21 mouse cellular contexts compared by ENCODE assay signal in genomic region chr16:11457136-11457535, GRCm38 (mm10).
DNase-seq lines count a peak whose midpoint lies in the region; ATAC-seq and TF ChIP-seq lines count a peak whose summit lies in the region.
"Had no signal": no experiment of that assay in that cellular context is flagged by ENCODE, and none has a peak within 500 bp of the region (broad histone marks: within the 10 kb centered on the region; RNA-seq: fewer than 3 reads in every experiment).

No protein-coding gene starts in this region.

- no peaks in the 10 kb centered on the region for H3K27me3 ChIP-seq in liver, adult 2 months (ENCODE audit: control insufficient read depth, insufficient read depth, low read length)
- H3K27me3 ChIP-seq in limb, embryonic 14.5 days (ENCODE audit: control insufficient read depth, insufficient read depth, low read length): no peaks in the 10 kb centered on the region
- no peaks in the 10 kb centered on the region for H3K27me3 ChIP-seq in intestine, embryonic 15.5 days (replicated peaks)
- no peaks in the 10 kb centered on the region for H3K27me3 ChIP-seq in kidney, embryonic 16.5 days (ENCODE audit: insufficient read depth, low read length)
- H3K27me3 ChIP-seq: embryonic facial prominence, embryonic 13.5 days; hindbrain, embryonic 13.5 days; limb, embryonic 15.5 days; stomach, embryonic 15.5 days had no signal

- no peak for TF ChIP-seq CTCF in liver, adult 2 months (IDR thresholded peaks at IDR 0.05; ENCODE audit: low read depth, low read length)

- WGBS in liver, adult 2 months: 84% methylated on average over 5 of the region's 5 CpGs
- WGBS in limb, embryonic 14.5 days: 52% methylated on average over 5 of the region's 5 CpGs
- WGBS in intestine, embryonic 15.5 days: 85% methylated on average over 5 of the region's 5 CpGs
- 93% methylated on average over 5 of the region's 5 CpGs for WGBS in kidney, embryonic 16.5 days

- peaks cover 3% of the 10 kb centered on the region; the same call in 1 of the 2 replicates for H3K4me1 ChIP-seq in liver, adult 2 months (ENCODE audit: control insufficient read depth, insufficient read depth, low read length)
- peaks cover 32% of the 10 kb centered on the region for H3K4me1 ChIP-seq in limb, embryonic 14.5 days (ENCODE audit: control insufficient read depth, insufficient read depth, low read length)
- H3K4me1 ChIP-seq in intestine, embryonic 15.5 days (replicated peaks): no peaks in the 10 kb centered on the region; the same call in 1 of the 2 replicates
- H3K4me1 ChIP-seq in kidney, embryonic 16.5 days (ENCODE audit: insufficient read depth, low read length): 0 out of 2 replicates have a peak, but pooled peaks cover 5% of the 10 kb centered on the region
- H3K4me1 ChIP-seq: stomach, embryonic 15.5 days had no signal

- H3K9ac ChIP-seq in liver, adult 2 months (ENCODE audit: low read depth, low read length): no peak overlapping the region
- H3K9ac ChIP-seq in limb, embryonic 14.5 days (ENCODE audit: low read depth, low read length, severe bottlenecking): no peak overlapping the region
- no peak overlapping the region for H3K9ac ChIP-seq in intestine, embryonic 15.5 days
- no peak overlapping the region for H3K9ac ChIP-seq in kidney, embryonic 16.5 days (replicated peaks; ENCODE audit: low read length)
- H3K9ac ChIP-seq: embryonic facial prominence, embryonic 13.5 days; hindbrain, embryonic 13.5 days; limb, embryonic 15.5 days; stomach, embryonic 15.5 days had no signal

- no peaks in the 10 kb centered on the region for H3K79me2 ChIP-seq in liver, adult 2 months (ENCODE audit: control insufficient read depth, insufficient read depth, low read length)

- peaks cover 29% of the 10 kb centered on the region for H3K36me3 ChIP-seq in liver, adult 2 months (ENCODE audit: control insufficient read depth, insufficient read depth, low read length)
- H3K36me3 ChIP-seq in limb, embryonic 14.5 days (ENCODE audit: control insufficient read depth, insufficient read depth, low read length): peaks cover 23% of the 10 kb centered on the region
- H3K36me3 ChIP-seq in intestine, embryonic 15.5 days: 0 out of 2 replicates have a peak, but pooled peaks cover 7% of the 10 kb centered on the region
- peaks cover 22% of the 10 kb centered on the region for H3K36me3 ChIP-seq in kidney, embryonic 16.5 days (ENCODE audit: insufficient read depth, low read length)

- no peak overlapping the region for H3K4me2 ChIP-seq in limb, embryonic 14.5 days (replicated peaks; ENCODE audit: low read depth, low read length, severe bottlenecking)
- H3K4me2 ChIP-seq in intestine, embryonic 15.5 days (replicated peaks): no peak overlapping the region
- H3K4me2 ChIP-seq in kidney, embryonic 16.5 days (replicated peaks; ENCODE audit: low read depth, low read length): no peak overlapping the region
- H3K4me2 ChIP-seq: embryonic facial prominence, embryonic 13.5 days; heart, embryonic 11.5 days; hindbrain, embryonic 13.5 days; limb, embryonic 15.5 days; stomach, embryonic 15.5 days had no signal

- DNase-seq in liver, adult 2 months (ENCODE audit: extremely low read depth, low read depth, low spot score): no peak
- DNase-seq in liver: no peak
- DNase-seq in thymus, postnatal 4 days: peak; percentile 15
- DNase-seq in thymus, postnatal 25 days: no peak
- no peak for DNase-seq in limb, embryonic 14.5 days (ENCODE audit: low spot score)
- DNase-seq in cerebellum, adult 11-12 months: no peak
- DNase-seq: adrenal gland, adult 2 months; cerebellum, adult 11 months; cerebellum, postnatal 14 days; heart, postnatal 14 days; spleen, adult 18-20 months; thymus, postnatal 36 days had no signal

- no peak for TF ChIP-seq POLR2A in liver, adult 2 months (IDR thresholded peaks at IDR 0.05; ENCODE audit: extremely low read depth, insufficient read depth, low read length)
- TF ChIP-seq POLR2A in limb, embryonic 14.5 days (IDR thresholded peaks at IDR 0.05; ENCODE audit: borderline replicate concordance, extremely low read depth, insufficient read depth, insufficient read length): no peak

- H3K4me3 ChIP-seq in liver, adult 2 months (ENCODE audit: insufficient read depth, low read depth, low read length): no peak overlapping the region
- H3K4me3 ChIP-seq in limb, embryonic 14.5 days (replicated peaks; ENCODE audit: low read length): no peak overlapping the region
- no peak overlapping the region for H3K4me3 ChIP-seq in intestine, embryonic 15.5 days (replicated peaks)
- H3K4me3 ChIP-seq in kidney, embryonic 16.5 days (ENCODE audit: low read length): no peak overlapping the region
- H3K4me3 ChIP-seq: embryonic facial prominence, embryonic 13.5 days; hindbrain, embryonic 13.5 days; limb, embryonic 15.5 days; myocyte; stomach, embryonic 15.5 days had no signal

- H3K9me3 ChIP-seq in limb, embryonic 14.5 days (ENCODE audit: control insufficient read depth, low read length): no peaks in the 10 kb centered on the region
- no peaks in the 10 kb centered on the region for H3K9me3 ChIP-seq in intestine, embryonic 15.5 days
- H3K9me3 ChIP-seq in kidney, embryonic 16.5 days (ENCODE audit: low read length): no peaks in the 10 kb centered on the region
- H3K9me3 ChIP-seq: embryonic facial prominence, embryonic 13.5 days; limb, embryonic 15.5 days; stomach, embryonic 15.5 days had no signal

- H3K27ac ChIP-seq in liver, adult 2 months (replicated peaks; ENCODE audit: insufficient read depth, low read depth, low read length): peak overlapping the region; percentile 31; the same call in 1 of the 2 replicates
- 0 out of 2 replicates have a peak overlapping the region, but pooled peaks have one; percentile 39 for H3K27ac ChIP-seq in limb, embryonic 14.5 days (replicated peaks; ENCODE audit: low read depth, low read length)
- H3K27ac ChIP-seq in intestine, embryonic 15.5 days: no peak overlapping the region
- H3K27ac ChIP-seq in kidney, embryonic 16.5 days (ENCODE audit: low read length): no peak overlapping the region
- H3K27ac ChIP-seq: embryonic facial prominence, embryonic 13.5 days; hindbrain, embryonic 13.5 days had no signal

- ATAC-seq in limb, embryonic 14.5 days (ENCODE audit: low FRiP score, low read depth): no peak
- ATAC-seq in intestine, embryonic 15.5 days: no peak
- ATAC-seq in kidney, embryonic 16.5 days (ENCODE audit: low FRiP score, low TSS enrichment): no peak
- ATAC-seq: forebrain, embryonic 16.5 days had no signal

Comparison
In these comparisons a context has a peak if more than half of its experiments do, and no peak if none do; other contexts are left out.
1. H3K27ac ChIP-seq: peak in liver, adult 2 months (single experiment) and limb, embryonic 14.5 days (single experiment); none in intestine, embryonic 15.5 days (single experiment) and kidney, embryonic 16.5 days (single experiment).